Mouse (Mus musculus) hindbrain, embryonic 14.5 days (tissue): ENCODE measurements around the gene Mtmr6. TPM values are rescaled to one million over a fixed set of nuclear protein-coding genes. Genes with fewer than 3 reads are reported as not detected.

Source experiments
- ATAC-seq: fragments of 200-750 bp; cut with Nextera tagmentation; 2 replicates; pipeline ENCODE4 v1.8.0; 2017; ENCODE audit warnings: moderate number of reproducible peaks, mild to moderate bottlenecking, moderate TSS enrichment, moderate library complexity; ENCODE audit not compliant: low FRiP score
- DNase-seq: peaks from one replicate; pipeline ENCODE4 v3.0.0-alpha.2; 2015; ENCODE audit warnings: low spot score
- H3K27ac ChIP-seq: fragments of 300-500 bp; sonication (generic); 2 replicates; pipeline ENCODE4 v1.5.1; 2014; ENCODE audit warnings: mild to moderate bottlenecking, moderate library complexity
- H3K27me3 ChIP-seq: fragments of 300-500 bp; sonication (generic); 2 replicates; pipeline ENCODE4 v1.6.1; 2014; ENCODE audit warnings: mild to moderate bottlenecking, low read length, mixed read lengths; ENCODE audit not compliant: control insufficient read depth, insufficient read depth
- H3K36me3 ChIP-seq: fragments of 300-500 bp; sonication (generic); replicated peaks from 2 replicates; pipeline ENCODE4 v1.6.1; 2014; ENCODE audit not compliant: control insufficient read depth, insufficient read depth
- H3K4me1 ChIP-seq: fragments of 300-500 bp; sonication (generic); replicated peaks from 2 replicates; pipeline ENCODE4 v1.6.1; 2014; ENCODE audit warnings: antibody characterized with exemption, low read length, mixed read lengths; ENCODE audit not compliant: control insufficient read depth, insufficient read depth
- H3K4me2 ChIP-seq: fragments of 300-500 bp; sonication (generic); replicated peaks from 2 replicates; pipeline ENCODE4 v1.6.1; 2014; ENCODE audit warnings: mild to moderate bottlenecking, moderate library complexity
- H3K4me3 ChIP-seq: fragments of 300-500 bp; sonication (generic); replicated peaks from 2 replicates; pipeline ENCODE4 v1.5.1; 2014; ENCODE audit warnings: mild to moderate bottlenecking, low read length
- H3K9ac ChIP-seq: fragments of 300-500 bp; sonication (generic); 2 replicates; pipeline ENCODE4 v1.6.1; 2014
- H3K9me3 ChIP-seq: fragments of 300-500 bp; sonication (generic); 2 replicates; pipeline ENCODE4 v1.6.1; 2016; ENCODE audit warnings: low read length; ENCODE audit not compliant: control insufficient read depth
- WGBS: fragments of 180-500 bp; shearing (Covaris S2); extraction: QIAGEN DNeasy Blood & Tissue Kit; methylation state at CpG from one replicate; pipeline ENCODE4 v1.1.7; 2014; 5-methylcytosine and 5-hydroxymethylcytosine counted together
- polyA plus RNA-seq: library from polyadenylated mRNA; unstranded; fragments of >200 nt; fragmentation: Nextera tagmentation; extraction: Ambion mirVana; gene quantifications from 2 replicates; pipeline ENCODE4 v1.2.1, GENCODE M21; 2014

Mtmr6 gene
- 66.9 and 70.5 TPM in 2 replicates for polyA plus RNA-seq

- H3K27ac ChIP-seq: peak within 1 kb of the TSS; percentile 78
Measured at GRCm38 (mm10) chr14:60264990-60265876, at the start of gene Mtmr6. Gene Mtmr6, plus strand, starts transcription at chr14:60265228.

DNA sequence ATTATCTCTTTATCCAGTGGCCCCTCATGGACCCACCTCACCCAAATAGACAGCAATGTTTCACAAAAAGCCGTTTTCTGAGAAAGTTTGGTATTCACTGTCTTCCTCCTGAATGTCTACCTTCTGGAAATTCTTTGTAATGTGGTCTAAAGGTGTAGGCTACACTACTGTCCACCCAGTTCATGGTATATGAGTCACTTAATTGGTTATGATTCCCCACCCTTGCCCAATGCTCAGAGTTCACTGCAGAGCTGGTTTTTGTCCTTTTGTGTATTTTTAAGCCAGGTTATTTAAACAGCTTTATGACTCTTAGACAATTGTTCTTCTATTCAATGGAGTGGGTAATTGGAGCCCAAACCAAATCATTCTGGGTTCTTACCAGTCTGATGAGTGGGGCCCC is 48.9 kb upstream of the Mtmr6 start:
- 90% methylated on average over 1 of the region's 1 CpGs for WGBS
- H3K4me1 ChIP-seq: no peaks in the 10 kb centered on the region
- DNase-seq: no peak
- ATAC-seq: no peak
- H3K27me3 ChIP-seq: no peaks in the 10 kb centered on the region
- H3K36me3 ChIP-seq: peaks cover 32% of the 10 kb centered on the region
- no peaks in the 10 kb centered on the region for H3K9me3 ChIP-seq
- H3K27ac ChIP-seq: no peak overlapping the region
- no peak overlapping the region for H3K4me3 ChIP-seq
- no peak overlapping the region for H3K4me2 ChIP-seq
- H3K9ac ChIP-seq: no peak overlapping the region

More at GRCm38 (mm10) chr14:60264990-60265876, at the start of gene Mtmr6:
- under 1% methylated on average over 50 of the region's 51 CpGs for whole genome bisulfite sequencing
- Histone ChIP-seq H3K9me3 (no peaks in the 10 kb centered on the region), H3K36me3 (no peaks in the 10 kb centered on the region), H3K27me3 (no peaks in the 10 kb centered on the region), H3K4me3 (peak within 1 kb of the TSS; percentile 70), H3K9ac (peak within 1 kb of the TSS; percentile 81), H3K4me1 (peaks cover 24% of the 10 kb centered on the region), H3K4me2 (peak within 1 kb of the TSS; percentile 76)
- peak; percentile 99 for ATAC-seq
- peak; percentile 99 for DNase-seq

GRCm38 (mm10) chr14:60217616-60218015 is 47.4 kb upstream of the Mtmr6 start:
- Histone ChIP-seq H3K27ac (no peak overlapping the region), H3K27me3 (no peaks in the 10 kb centered on the region), H3K4me3 (no peak overlapping the region), H3K4me1 (no peaks in the 10 kb centered on the region), H3K36me3 (peaks cover 38% of the 10 kb centered on the region), H3K4me2 (no peak overlapping the region), H3K9me3 (no peaks in the 10 kb centered on the region), H3K9ac (no peak overlapping the region)
- 99% methylated on average over 4 of the region's 4 CpGs for WGBS
- DNase-seq (no peak), ATAC-seq (no peak)

GRCm38 (mm10) chr14:60219886-60220285 is 45.1 kb upstream of the Mtmr6 start:
- WGBS: 90% methylated on average over 10 of the region's 10 CpGs
- Histone ChIP-seq H3K36me3 (peaks cover 38% of the 10 kb centered on the region), H3K9me3 (no peaks in the 10 kb centered on the region), H3K4me3 (no peak overlapping the region), H3K4me2 (no peak overlapping the region), H3K9ac (no peak overlapping the region), H3K27ac (no peak overlapping the region), H3K27me3 (no peaks in the 10 kb centered on the region), H3K4me1 (no peaks in the 10 kb centered on the region)
- DNase-seq (no peak), ATAC-seq (no peak)

GRCm38 (mm10) chr14:60238551-60238950 is 26.5 kb upstream of the Mtmr6 start:
- no peaks in the 10 kb centered on the region for H3K27me3 ChIP-seq
- DNase-seq: no peak
- no peaks in the 10 kb centered on the region for H3K4me1 ChIP-seq
- H3K4me3 ChIP-seq: no peak overlapping the region
- WGBS: 89% methylated on average over 3 of the region's 3 CpGs
- H3K4me2 ChIP-seq: no peak overlapping the region
- H3K36me3 ChIP-seq: peaks cover 70% of the 10 kb centered on the region
- H3K9ac ChIP-seq: no peak overlapping the region
- H3K9me3 ChIP-seq: no peaks in the 10 kb centered on the region
- H3K27ac ChIP-seq: no peak overlapping the region
- no peak for ATAC-seq

- H3K4me3 ChIP-seq: peak overlapping the region; percentile 100
- ATAC-seq: no peak
- peaks cover 5% of the 10 kb centered on the region; the same call in 1 of the 2 replicates for H3K36me3 ChIP-seq
- H3K9me3 ChIP-seq: no peaks in the 10 kb centered on the region
- peak overlapping the region; percentile 93 for H3K4me2 ChIP-seq
- no peak for DNase-seq
- 19% methylated on average over 8 of the region's 8 CpGs for WGBS
- H3K27me3 ChIP-seq: no peaks in the 10 kb centered on the region
- H3K9ac ChIP-seq: peak overlapping the region; percentile 99
- peak overlapping the region; percentile 92 for H3K27ac ChIP-seq
- peaks cover 22% of the 10 kb centered on the region for H3K4me1 ChIP-seq
Measured at GRCm38 (mm10) chr14:60250366-60250765, 14.7 kb upstream of the Mtmr6 start.

- Histone ChIP-seq H3K36me3 (no peaks in the 10 kb centered on the region), H3K9ac (peak overlapping the region; percentile 99), H3K4me1 (peaks cover 22% of the 10 kb centered on the region), H3K27ac (peak overlapping the region; percentile 92), H3K4me3 (peak overlapping the region; percentile 100), H3K27me3 (no peaks in the 10 kb centered on the region), H3K9me3 (no peaks in the 10 kb centered on the region), H3K4me2 (peak overlapping the region; percentile 93)
- DNase-seq (peak; percentile 51), ATAC-seq (peak; percentile 65; the same call in 1 of the 2 replicates)
- under 1% methylated on average over 39 of the region's 39 CpGs for WGBS
Measured at GRCm38 (mm10) chr14:60250879-60251278, 14.1 kb upstream of the Mtmr6 start.

DNA sequence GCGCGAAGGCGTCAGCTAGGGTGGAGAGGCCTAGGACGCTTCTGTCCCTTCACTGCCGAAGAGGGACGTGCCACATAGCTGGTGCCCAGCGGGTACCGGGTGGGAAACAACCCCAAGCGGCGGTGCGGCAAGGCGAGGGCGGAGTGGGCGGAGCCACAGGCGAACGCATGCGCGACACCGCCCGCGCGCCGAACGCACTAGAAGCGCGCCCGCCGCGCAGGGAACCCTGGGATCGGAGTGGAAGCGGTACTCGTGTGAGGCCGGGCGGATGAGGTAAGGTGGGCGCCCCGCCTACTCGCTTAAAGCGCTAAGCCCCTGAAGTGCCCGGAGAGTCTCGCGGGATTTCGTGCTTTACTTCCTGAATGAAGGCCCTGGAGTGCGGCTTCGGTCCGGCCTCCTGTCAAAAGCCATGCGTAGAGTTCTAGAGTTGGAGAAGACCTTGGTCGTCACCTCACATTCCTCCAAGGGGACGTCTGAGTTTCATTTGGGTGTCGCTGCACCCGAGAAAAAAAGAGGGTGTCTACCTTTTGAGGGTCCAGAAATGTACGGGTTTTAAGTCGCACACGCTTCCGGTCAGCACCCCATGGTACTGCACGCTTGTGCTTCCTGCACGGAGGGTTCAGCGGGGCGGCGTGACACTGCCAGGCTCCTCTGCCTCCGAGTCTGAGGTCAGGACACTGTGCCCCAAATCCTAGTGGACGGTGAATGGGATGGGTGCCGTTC is 13.6 kb upstream of the Mtmr6 start, which contains the start of the genes Nupl1 and Gm49336:
TSS of gene Nupl1 (minus strand) at position 151 of the 723 bp plus-strand sequence.
TSS of gene Gm49336 (minus strand) at position 227 of the 723 bp plus-strand sequence.
- Histone ChIP-seq H3K4me1 (peaks cover 22% of the 10 kb centered on the region), H3K4me3 (peak within 1 kb of the TSS; percentile 100), H3K27me3 (no peaks in the 10 kb centered on the region), H3K9ac (peak within 1 kb of the TSS; percentile 99), H3K36me3 (no peaks in the 10 kb centered on the region), H3K27ac (peak within 1 kb of the TSS; percentile 92), H3K9me3 (no peaks in the 10 kb centered on the region), H3K4me2 (peak within 1 kb of the TSS; percentile 93)
- peak; percentile 99 for DNase-seq
- peak; percentile 99 for ATAC-seq
- WGBS: under 1% methylated on average over 62 of the region's 62 CpGs
